Mouse (Mus musculus): Measurements from ENCODE around the gene Klhl26.

- TF ChIP-seq CTCF (conservative IDR thresholded peaks at IDR 0.05; ENCODE audit: insufficient read depth, insufficient read length, low read depth, low read length) (no peak), POLR2A (IDR thresholded peaks at IDR 0.05; ENCODE audit: low read depth, low read length) (no peak)
Observed at GRCm38 (mm10) chr8:70466771-70467170, 10.0 kb downstream of the Klhl26 start.
